Mouse (Mus musculus) hindbrain, embryonic 14.5 days (tissue): Measurements from ENCODE around the gene Pdzd2. TPM values are rescaled to one million over a fixed set of nuclear protein-coding genes. Genes with fewer than 3 reads are reported as not detected.

Source experiments
- ATAC-seq: fragments of 200-750 bp; cut with Nextera tagmentation; 2 replicates; pipeline ENCODE4 v1.8.0; 2017; ENCODE audit warnings: moderate number of reproducible peaks, mild to moderate bottlenecking, moderate TSS enrichment, moderate library complexity; ENCODE audit not compliant: low FRiP score
- DNase-seq: peaks from one replicate; pipeline ENCODE4 v3.0.0-alpha.2; 2015; ENCODE audit warnings: low spot score
- H3K27ac ChIP-seq: fragments of 300-500 bp; sonication (generic); 2 replicates; pipeline ENCODE4 v1.5.1; 2014; ENCODE audit warnings: mild to moderate bottlenecking, moderate library complexity
- H3K27me3 ChIP-seq: fragments of 300-500 bp; sonication (generic); 2 replicates; pipeline ENCODE4 v1.6.1; 2014; ENCODE audit warnings: mild to moderate bottlenecking, low read length, mixed read lengths; ENCODE audit not compliant: control insufficient read depth, insufficient read depth
- H3K36me3 ChIP-seq: fragments of 300-500 bp; sonication (generic); replicated peaks from 2 replicates; pipeline ENCODE4 v1.6.1; 2014; ENCODE audit not compliant: control insufficient read depth, insufficient read depth
- H3K4me1 ChIP-seq: fragments of 300-500 bp; sonication (generic); replicated peaks from 2 replicates; pipeline ENCODE4 v1.6.1; 2014; ENCODE audit warnings: antibody characterized with exemption, low read length, mixed read lengths; ENCODE audit not compliant: control insufficient read depth, insufficient read depth
- H3K4me2 ChIP-seq: fragments of 300-500 bp; sonication (generic); replicated peaks from 2 replicates; pipeline ENCODE4 v1.6.1; 2014; ENCODE audit warnings: mild to moderate bottlenecking, moderate library complexity
- H3K4me3 ChIP-seq: fragments of 300-500 bp; sonication (generic); replicated peaks from 2 replicates; pipeline ENCODE4 v1.5.1; 2014; ENCODE audit warnings: mild to moderate bottlenecking, low read length
- H3K9ac ChIP-seq: fragments of 300-500 bp; sonication (generic); 2 replicates; pipeline ENCODE4 v1.6.1; 2014
- H3K9me3 ChIP-seq: fragments of 300-500 bp; sonication (generic); 2 replicates; pipeline ENCODE4 v1.6.1; 2016; ENCODE audit warnings: low read length; ENCODE audit not compliant: control insufficient read depth
- WGBS: fragments of 180-500 bp; shearing (Covaris S2); extraction: QIAGEN DNeasy Blood & Tissue Kit; methylation state at CpG from one replicate; pipeline ENCODE4 v1.1.7; 2014; 5-methylcytosine and 5-hydroxymethylcytosine counted together
- polyA plus RNA-seq: library from polyadenylated mRNA; unstranded; fragments of >200 nt; fragmentation: Nextera tagmentation; extraction: Ambion mirVana; gene quantifications from 2 replicates; pipeline ENCODE4 v1.2.1, GENCODE M21; 2014

Gene Pdzd2
- polyA plus RNA-seq, 1 experiment from 2014 or later: 15.5 TPM

DNA sequence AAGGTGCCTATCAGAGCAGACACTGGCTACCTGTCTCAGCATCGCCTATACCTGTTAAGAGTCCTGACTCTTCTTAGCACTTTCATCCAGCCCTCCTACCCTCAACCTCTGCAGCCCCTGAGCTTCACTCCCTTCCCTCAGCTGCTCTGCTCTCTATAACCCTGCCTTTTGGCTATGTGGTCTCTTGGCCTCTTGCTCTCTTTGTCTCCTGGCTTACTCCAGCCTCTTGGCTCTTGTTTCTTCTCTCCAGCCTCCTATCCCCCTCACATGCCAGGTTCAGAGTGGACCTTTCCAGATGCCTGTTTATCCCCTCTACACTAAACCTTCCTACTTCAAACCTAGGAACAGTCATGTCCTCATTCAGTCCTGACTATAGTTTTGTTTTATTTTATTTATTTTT lies 415.4 kb downstream of the Pdzd2 start:
- Histone ChIP-seq H3K9ac (no peak overlapping the region), H3K27ac (no peak overlapping the region), H3K4me2 (no peak overlapping the region), H3K36me3 (no peaks in the 10 kb centered on the region), H3K27me3 (peaks cover 9% of the 10 kb centered on the region), H3K9me3 (no peaks in the 10 kb centered on the region), H3K4me1 (peaks cover 32% of the 10 kb centered on the region), H3K4me3 (no peak overlapping the region)
- WGBS: 94% methylated on average over 1 of the region's 1 CpGs
- DNase-seq: no peak
- no peak for ATAC-seq

DNA sequence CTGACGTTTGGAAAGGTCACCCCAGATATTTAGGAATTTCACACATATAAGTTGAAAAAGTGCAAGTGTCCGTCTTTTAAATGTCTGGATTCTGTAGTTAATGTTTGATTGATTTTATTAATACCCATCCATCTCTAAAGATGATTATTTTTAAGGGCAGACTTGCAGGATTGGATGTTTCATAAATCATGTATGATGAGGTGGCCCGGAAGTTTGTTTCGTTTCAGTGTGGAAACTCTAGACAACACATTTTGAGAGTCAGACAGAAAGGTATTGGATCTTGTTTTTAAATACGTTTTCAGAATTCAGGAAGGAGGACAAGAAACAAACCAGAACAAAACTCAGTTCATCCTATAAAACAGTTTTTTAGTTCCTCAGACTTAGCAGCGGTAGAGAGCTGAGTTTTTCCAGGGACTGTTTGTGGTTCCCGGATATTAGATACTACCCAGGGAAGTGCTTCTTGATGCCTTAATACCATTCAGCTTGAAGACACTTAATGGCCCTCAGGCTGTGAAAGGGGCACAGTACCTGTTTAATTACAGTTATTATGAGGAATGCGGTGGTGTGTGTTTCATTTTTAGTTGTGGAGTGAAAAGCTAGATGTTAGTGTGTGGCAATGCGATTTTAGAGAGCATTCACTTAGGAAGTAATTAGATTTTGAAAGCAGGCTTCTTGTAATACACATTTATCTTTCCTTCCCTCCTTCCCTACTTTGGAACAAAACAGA lies 416.9 kb downstream of the Pdzd2 start:
- Histone ChIP-seq H3K36me3 (no peaks in the 10 kb centered on the region), H3K4me1 (peaks cover 28% of the 10 kb centered on the region), H3K4me3 (peak overlapping the region; percentile 83), H3K4me2 (peak overlapping the region; percentile 62), H3K27ac (no peak overlapping the region), H3K9ac (peak overlapping the region; percentile 96), H3K9me3 (no peaks in the 10 kb centered on the region), H3K27me3 (peaks cover 10% of the 10 kb centered on the region)
- ATAC-seq (no peak), DNase-seq (no peak)
- WGBS: 18% methylated on average over 9 of the region's 9 CpGs

DNA sequence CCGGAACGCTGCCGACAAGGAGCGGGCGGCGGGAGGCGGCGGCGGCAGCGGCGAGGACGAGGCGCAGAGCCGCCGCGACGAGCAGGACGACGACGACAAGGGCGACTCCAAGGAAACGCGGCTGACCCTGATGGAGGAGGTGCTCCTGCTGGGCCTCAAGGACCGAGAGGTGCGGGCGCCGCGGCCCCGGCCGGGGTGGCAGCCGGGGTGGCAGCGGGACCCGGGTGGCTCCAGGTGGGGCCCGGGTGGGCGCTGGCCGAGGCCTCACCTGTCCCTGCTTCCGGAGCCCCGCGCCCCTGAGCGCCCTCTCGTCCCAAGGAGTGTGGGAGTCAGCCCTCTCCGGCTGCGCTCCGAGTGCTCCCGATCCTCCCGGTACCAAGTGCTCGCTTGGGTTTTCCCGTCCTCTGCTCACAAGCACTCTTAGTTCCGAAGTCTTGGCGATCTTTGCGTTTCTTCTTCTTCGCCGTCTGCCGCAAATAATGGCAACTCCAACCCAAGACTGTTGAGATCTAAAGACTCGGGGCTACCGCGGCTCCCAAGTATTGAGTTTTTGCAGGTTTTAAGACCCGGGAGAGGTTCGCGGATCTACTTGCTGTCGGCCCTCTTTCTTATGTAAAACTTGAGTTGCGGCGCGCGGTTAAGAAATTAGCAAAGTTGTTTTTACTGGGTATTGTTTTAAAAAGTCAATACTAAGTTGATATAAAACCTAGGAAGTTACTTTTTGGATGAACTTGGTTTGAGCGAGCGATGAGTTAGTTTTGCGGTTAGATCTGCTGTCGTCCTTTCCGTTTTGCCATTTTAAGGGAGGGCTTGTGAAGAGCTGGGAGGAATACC lies 417.7 kb downstream of the Pdzd2 start, which contains the start of gene 1810049J17Rik:
Gene 1810049J17Rik, minus strand, starts transcription at position 112 of the 834 bp plus-strand sequence.
- WGBS: under 1% methylated on average over 65 of the region's 70 CpGs
- Histone ChIP-seq H3K27ac (peak within 1 kb of the TSS; percentile 95), H3K9ac (peak within 1 kb of the TSS; percentile 96), H3K4me2 (peak within 1 kb of the TSS; percentile 62), H3K4me3 (peak within 1 kb of the TSS; percentile 83), H3K9me3 (no peaks in the 10 kb centered on the region), H3K4me1 (peaks cover 28% of the 10 kb centered on the region), H3K36me3 (no peaks in the 10 kb centered on the region), H3K27me3 (peaks cover 10% of the 10 kb centered on the region)
- ATAC-seq: peak; percentile 32
- peak; percentile 39 for DNase-seq

DNA sequence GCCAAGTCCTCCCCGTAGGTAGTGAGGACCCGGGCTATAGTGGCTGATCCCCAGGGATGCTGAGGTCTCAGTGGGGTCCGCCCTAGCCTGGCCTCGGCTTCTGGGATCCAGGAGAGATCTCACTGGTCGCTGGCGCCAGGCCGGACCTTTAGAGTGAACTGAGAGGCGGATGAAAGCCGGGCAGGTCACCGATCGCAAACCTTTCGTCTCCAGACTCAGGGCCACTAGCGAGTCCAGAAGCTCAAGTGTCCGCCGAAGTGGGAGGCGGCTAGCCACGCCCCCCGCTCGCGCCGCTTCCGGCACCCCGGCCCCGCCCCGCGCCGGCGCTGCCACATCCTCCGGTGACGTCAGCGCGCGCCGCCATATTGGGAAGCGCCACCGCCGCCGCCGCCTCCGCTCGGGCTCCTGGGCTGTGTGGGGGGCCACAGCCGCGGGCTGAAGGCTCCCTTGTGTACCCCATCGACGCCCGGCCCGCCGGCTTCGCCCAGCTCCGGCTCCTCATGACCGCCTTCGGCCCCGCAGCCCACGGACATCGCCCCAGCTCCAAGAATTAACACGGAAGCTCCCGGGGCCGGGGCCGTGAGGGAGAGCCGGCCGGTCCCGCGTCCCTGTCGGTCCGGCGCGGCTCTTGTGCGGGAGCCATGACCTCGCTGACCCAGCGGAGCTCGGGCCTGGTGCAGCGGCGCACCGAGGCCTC lies 418.5 kb downstream of the Pdzd2 start, which contains the start of gene Golph3:
Gene Golph3, plus strand, starts transcription at position 360 of the 697 bp plus-strand sequence.
- peak within 1 kb of the TSS; percentile 83 for H3K4me3 ChIP-seq
- peak within 1 kb of the TSS; percentile 62 for H3K4me2 ChIP-seq
- H3K4me1 ChIP-seq: peaks cover 28% of the 10 kb centered on the region
- H3K27ac ChIP-seq: peak within 1 kb of the TSS; percentile 95
- no peaks in the 10 kb centered on the region for H3K9me3 ChIP-seq
- DNase-seq: peak; percentile 95
- H3K36me3 ChIP-seq: no peaks in the 10 kb centered on the region
- under 1% methylated on average over 72 of the region's 74 CpGs for whole genome bisulfite sequencing
- H3K9ac ChIP-seq: peak within 1 kb of the TSS; percentile 96
- peak; percentile 97 for ATAC-seq
- peaks cover 10% of the 10 kb centered on the region for H3K27me3 ChIP-seq

DNA sequence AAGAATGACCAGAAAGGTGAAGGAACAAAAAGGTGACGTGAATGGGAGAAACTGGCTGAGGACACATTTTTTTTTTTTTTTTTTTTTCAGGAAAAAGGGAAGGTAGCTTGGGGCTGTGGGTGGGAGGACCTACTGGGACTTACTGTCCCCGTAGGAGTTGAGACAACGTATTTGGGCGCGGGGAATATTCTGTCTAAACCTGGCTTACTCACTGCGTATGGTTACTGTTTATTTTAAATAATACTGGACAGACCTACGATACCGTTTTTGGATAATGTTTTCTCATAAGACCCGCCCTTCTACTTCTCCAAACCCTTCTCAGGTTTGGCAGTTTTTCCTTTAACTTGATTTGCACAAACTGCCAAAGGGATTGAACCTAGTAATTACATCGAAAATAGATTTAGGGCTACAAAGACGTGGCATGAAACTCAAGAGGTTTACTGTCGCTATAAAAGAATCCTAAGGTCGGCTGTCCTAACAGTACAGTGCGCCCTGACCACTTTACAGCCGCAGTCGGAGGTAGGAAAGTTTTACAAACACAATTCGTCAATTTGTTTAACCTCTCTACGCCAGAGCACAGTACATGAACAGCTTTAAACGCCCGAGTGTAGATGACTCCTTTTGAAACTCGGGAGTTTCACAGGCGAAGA lies 419.2 kb downstream of the Pdzd2 start:
- peak overlapping the region; percentile 62 for H3K4me2 ChIP-seq
- no peaks in the 10 kb centered on the region for H3K36me3 ChIP-seq
- H3K27ac ChIP-seq: peak overlapping the region; percentile 95
- ATAC-seq (no peak), DNase-seq (peak; percentile 29)
- peaks cover 10% of the 10 kb centered on the region for H3K27me3 ChIP-seq
- H3K9me3 ChIP-seq: no peaks in the 10 kb centered on the region
- peak overlapping the region; percentile 96 for H3K9ac ChIP-seq
- WGBS: 8% methylated on average over 22 of the region's 22 CpGs
- H3K4me3 ChIP-seq: peak overlapping the region; percentile 83
- H3K4me1 ChIP-seq: peaks cover 23% of the 10 kb centered on the region

DNA sequence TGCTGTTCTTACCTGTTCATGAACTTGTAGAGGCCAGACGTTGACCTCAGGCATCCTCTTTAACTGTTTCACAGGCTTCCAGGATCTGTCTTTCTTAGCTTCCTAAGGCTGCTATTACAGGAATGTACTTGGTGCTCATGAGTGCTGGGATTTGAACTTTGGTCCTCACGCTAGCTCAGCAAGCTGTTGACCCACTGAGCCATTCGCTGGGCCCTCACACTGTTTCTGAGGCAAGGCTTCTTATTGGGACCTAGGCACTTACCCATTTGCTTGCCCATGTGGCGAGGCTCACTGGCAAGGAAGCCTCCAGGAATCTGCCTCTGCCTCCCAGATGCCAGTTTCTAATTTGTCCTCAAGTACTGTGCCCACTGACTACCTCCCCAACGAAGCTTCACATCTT lies 419.8 kb downstream of the Pdzd2 start:
- Histone ChIP-seq H3K4me1 (peaks cover 20% of the 10 kb centered on the region), H3K27me3 (peaks cover 10% of the 10 kb centered on the region), H3K9me3 (no peaks in the 10 kb centered on the region), H3K9ac (no peak overlapping the region), H3K4me2 (0 out of 2 replicates have a peak overlapping the region, but pooled peaks have one; percentile 62), H3K36me3 (no peaks in the 10 kb centered on the region), H3K4me3 (no peak overlapping the region), H3K27ac (no peak overlapping the region)
- 50% methylated on average over 5 of the region's 5 CpGs for WGBS
- ATAC-seq (no peak), DNase-seq (no peak)

DNA sequence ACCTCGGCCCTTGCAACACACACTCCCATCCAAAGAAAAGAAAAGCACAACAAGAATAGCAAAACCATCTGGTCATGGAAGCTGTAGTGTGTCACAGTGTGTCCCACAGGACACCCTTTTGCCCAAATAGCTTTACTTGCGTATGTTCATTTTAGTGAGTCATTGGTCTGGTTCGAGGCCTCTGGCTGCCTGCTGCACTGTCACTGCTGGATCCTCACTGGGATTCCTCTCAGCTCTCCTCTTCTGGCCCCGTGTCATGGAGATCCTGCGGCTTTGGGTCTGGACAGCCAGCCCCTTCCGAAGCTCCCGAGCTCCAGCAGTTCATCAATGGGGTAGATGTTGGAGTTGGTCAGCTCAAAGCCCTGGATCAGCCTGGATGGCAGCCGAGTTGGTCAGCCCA lies 421.3 kb downstream of the Pdzd2 start:
- Histone ChIP-seq H3K4me1 (peaks cover 11% of the 10 kb centered on the region), H3K9me3 (no peaks in the 10 kb centered on the region), H3K4me2 (no peak overlapping the region), H3K9ac (no peak overlapping the region), H3K4me3 (no peak overlapping the region), H3K27ac (no peak overlapping the region), H3K27me3 (peaks cover 10% of the 10 kb centered on the region), H3K36me3 (no peaks in the 10 kb centered on the region)
- DNase-seq: no peak
- WGBS: 82% methylated on average over 8 of the region's 8 CpGs
- ATAC-seq: no peak

DNA sequence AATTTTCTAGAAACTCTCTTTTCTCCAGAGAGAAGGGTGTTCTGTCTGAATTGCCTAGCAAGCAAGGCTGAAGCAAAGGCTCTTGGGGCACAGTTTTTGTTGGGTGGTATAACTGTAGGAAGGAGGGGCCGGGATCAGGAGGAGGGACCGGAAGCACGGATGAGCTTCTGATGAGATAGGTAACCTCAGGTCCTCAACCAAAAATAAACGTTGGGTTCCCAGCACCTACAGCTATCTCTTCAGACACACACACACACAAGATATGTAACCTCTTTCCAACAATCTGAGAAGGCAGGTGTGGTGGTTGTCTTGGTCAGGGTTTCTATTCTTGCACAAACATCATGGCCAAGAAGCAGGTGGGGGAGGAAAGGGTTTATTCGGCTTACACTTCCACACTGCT lies 422.4 kb downstream of the Pdzd2 start:
- ATAC-seq (no peak), DNase-seq (no peak)
- Histone ChIP-seq H3K27me3 (peaks cover 10% of the 10 kb centered on the region), H3K27ac (no peak overlapping the region), H3K9me3 (no peaks in the 10 kb centered on the region), H3K36me3 (no peaks in the 10 kb centered on the region), H3K9ac (no peak overlapping the region), H3K4me2 (no peak overlapping the region), H3K4me3 (no peak overlapping the region), H3K4me1 (no peaks in the 10 kb centered on the region)
- WGBS: 95% methylated on average over 5 of the region's 5 CpGs
